Mouse (Mus musculus) hindbrain, embryonic 10.5 days (tissue): ENCODE measurements around the gene Mlh1. TPM values are rescaled to one million over a fixed set of nuclear protein-coding genes. Genes with fewer than 3 reads are reported as not detected.

ENCODE experiments used
- DNase-seq: peaks from one replicate; pipeline ENCODE4 v3.0.0-alpha.2; 2017; ENCODE audit warnings: low spot score
- H3K27ac ChIP-seq: fragments of 300-500 bp; sonication (generic); 2 replicates; pipeline ENCODE4 v1.5.1; 2016; ENCODE audit warnings: mild to moderate bottlenecking, moderate library complexity
- H3K27me3 ChIP-seq: fragments of 300-500 bp; sonication (generic); 2 replicates; pipeline ENCODE4 v1.6.1; 2016; ENCODE audit warnings: mild to moderate bottlenecking; ENCODE audit not compliant: poor library complexity, insufficient read depth, severe bottlenecking
- H3K36me3 ChIP-seq: fragments of 300-500 bp; sonication (generic); 2 replicates; pipeline ENCODE4 v1.6.1; 2016; ENCODE audit warnings: mild to moderate bottlenecking, moderate library complexity
- H3K4me1 ChIP-seq: fragments of 300-500 bp; sonication (generic); replicated peaks from 2 replicates; pipeline ENCODE4 v1.6.1; 2016; ENCODE audit warnings: mild to moderate bottlenecking
- H3K4me3 ChIP-seq: fragments of 300-500 bp; sonication (generic); 2 replicates; pipeline ENCODE4 v1.5.1; 2016; ENCODE audit warnings: mild to moderate bottlenecking, moderate library complexity
- H3K9me3 ChIP-seq: fragments of 300-500 bp; sonication (generic); 2 replicates; pipeline ENCODE4 v1.6.1; 2016; ENCODE audit warnings: mild to moderate bottlenecking, moderate library complexity
- WGBS: fragments of 180-500 bp; shearing (Covaris S2); methylation state at CpG from one replicate; pipeline ENCODE4 v1.1.7; 2016; 5-methylcytosine and 5-hydroxymethylcytosine counted together
- polyA plus RNA-seq: library from polyadenylated mRNA; unstranded; fragments of >200 nt; fragmentation: Nextera tagmentation; extraction: Ambion mirVana; gene quantifications from 2 replicates; pipeline ENCODE4 v1.2.1, GENCODE M21; 2016

Mlh1 gene
- polyA plus RNA-seq, 1 experiment from 2014 or later: 41.0 TPM

DNA sequence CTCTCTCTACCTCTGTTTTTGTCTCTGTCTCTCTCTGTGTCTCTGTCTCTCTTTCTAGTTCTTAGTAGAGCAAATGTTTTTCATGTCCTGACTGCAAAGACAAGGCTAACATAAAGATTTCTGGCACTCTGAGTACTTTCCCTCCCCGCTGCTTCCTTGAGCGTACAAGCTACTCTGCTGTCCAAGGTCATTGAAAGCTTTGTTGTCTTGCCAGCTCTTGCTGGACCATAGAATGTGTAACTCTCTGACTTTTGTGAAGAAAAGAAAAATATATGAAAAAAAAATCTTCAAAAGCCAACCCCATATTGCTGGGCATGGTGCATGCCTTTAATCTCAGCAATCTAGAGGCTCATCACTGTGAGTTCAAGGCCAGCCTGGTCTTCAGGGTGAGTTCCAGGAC, 27.0 kb upstream of the Mlh1 start:
- H3K4me1 ChIP-seq: 0 out of 2 replicates have a peak, but pooled peaks cover 4% of the 10 kb centered on the region
- WGBS: 93% methylated on average over 2 of the region's 2 CpGs
- no peak overlapping the region for H3K27ac ChIP-seq
- H3K4me3 ChIP-seq: no peak overlapping the region
- no peak for DNase-seq
- no peaks in the 10 kb centered on the region for H3K36me3 ChIP-seq
- no peaks in the 10 kb centered on the region for H3K9me3 ChIP-seq
- H3K27me3 ChIP-seq: no peaks in the 10 kb centered on the region

DNA sequence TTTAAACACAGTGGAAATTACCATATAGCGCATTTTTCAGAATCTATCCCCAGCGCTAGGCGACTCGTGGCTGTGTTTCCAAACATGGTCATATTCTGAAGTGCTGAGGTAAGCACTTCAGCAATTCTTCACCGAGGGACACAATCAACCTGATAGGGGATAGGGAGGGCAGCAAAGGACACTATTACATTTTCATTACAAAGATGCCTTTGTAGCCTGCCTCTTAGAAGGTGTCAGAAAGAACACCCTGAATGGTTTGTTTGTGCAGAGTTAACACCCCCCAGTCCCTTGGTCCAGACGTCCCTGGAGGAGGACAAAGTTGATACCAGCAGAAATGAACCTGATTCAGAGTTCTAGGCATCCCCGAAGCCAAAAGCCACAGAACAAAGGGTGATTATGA, 24.8 kb upstream of the Mlh1 start:
- Histone ChIP-seq H3K36me3 (no peaks in the 10 kb centered on the region), H3K27me3 (no peaks in the 10 kb centered on the region), H3K27ac (no peak overlapping the region), H3K9me3 (no peaks in the 10 kb centered on the region), H3K4me1 (0 out of 2 replicates have a peak, but pooled peaks cover 3% of the 10 kb centered on the region), H3K4me3 (no peak overlapping the region)
- 79% methylated on average over 7 of the region's 7 CpGs for WGBS
- DNase-seq: no peak

DNA sequence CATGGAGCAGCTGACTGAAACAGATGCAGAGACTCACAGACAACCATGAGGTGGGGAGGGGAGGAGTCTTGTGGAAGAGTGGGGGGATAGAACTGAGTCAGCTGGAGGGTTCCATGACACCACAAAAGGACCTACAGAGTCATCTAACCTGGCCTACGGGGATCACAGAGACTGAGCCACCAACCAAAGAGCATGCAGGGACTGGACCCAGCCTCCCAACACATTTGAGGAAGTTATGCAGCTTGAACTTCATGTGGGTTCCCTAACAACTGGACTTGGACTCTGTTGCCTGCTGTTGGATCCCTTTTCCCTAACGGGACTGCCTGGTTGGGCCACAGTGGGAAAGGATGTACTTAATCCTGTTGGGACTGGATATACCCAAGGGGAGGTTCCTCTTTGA, 23.7 kb upstream of the Mlh1 start:
- WGBS: 75% methylated on average over 2 of the region's 2 CpGs
- H3K27me3 ChIP-seq: no peaks in the 10 kb centered on the region
- H3K4me3 ChIP-seq: no peak overlapping the region
- H3K4me1 ChIP-seq: 0 out of 2 replicates have a peak, but pooled peaks cover 3% of the 10 kb centered on the region
- no peaks in the 10 kb centered on the region for H3K9me3 ChIP-seq
- DNase-seq: no peak
- no peaks in the 10 kb centered on the region for H3K36me3 ChIP-seq
- H3K27ac ChIP-seq: no peak overlapping the region

DNA sequence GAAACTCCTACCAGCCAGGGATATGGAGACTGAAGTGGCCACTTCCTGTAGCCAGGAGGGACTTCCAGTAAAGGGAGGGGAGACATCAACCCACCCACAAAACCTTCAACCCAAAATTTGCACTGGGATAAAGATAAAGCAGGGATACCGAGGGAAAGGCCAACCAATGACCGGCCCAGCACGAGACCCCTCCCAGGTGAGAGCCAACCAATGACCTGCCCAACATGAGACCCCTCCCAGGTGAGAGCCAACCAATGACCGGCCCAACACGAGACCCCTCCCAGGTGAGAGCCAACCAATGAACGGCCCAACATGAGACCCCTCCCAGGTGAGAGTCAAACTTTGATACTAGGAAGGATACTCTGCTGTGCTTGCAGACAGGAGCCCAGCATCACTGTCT, 23.3 kb upstream of the Mlh1 start:
- Histone ChIP-seq H3K9me3 (no peaks in the 10 kb centered on the region), H3K27me3 (no peaks in the 10 kb centered on the region), H3K4me3 (no peak overlapping the region), H3K4me1 (peaks cover 3% of the 10 kb centered on the region; the same call in 1 of the 2 replicates), H3K36me3 (no peaks in the 10 kb centered on the region), H3K27ac (no peak overlapping the region)
- WGBS: 92% methylated on average over 6 of the region's 6 CpGs
- DNase-seq: no peak

GRCm38 (mm10) chr9:111293234-111293633, 21.6 kb upstream of the Mlh1 start:
- no peak for DNase-seq
- no peaks in the 10 kb centered on the region for H3K9me3 ChIP-seq
- H3K27me3 ChIP-seq: no peaks in the 10 kb centered on the region
- no peak overlapping the region for H3K27ac ChIP-seq
- 86% methylated on average over 4 of the region's 4 CpGs for WGBS
- H3K4me3 ChIP-seq: no peak overlapping the region
- peaks cover 6% of the 10 kb centered on the region for H3K4me1 ChIP-seq
- no peaks in the 10 kb centered on the region for H3K36me3 ChIP-seq

GRCm38 (mm10) chr9:111290539-111291100, 19.0 kb upstream of the Mlh1 start:
- DNase-seq: no peak
- Histone ChIP-seq H3K4me3 (no peak overlapping the region), H3K27me3 (no peaks in the 10 kb centered on the region), H3K36me3 (no peaks in the 10 kb centered on the region), H3K9me3 (no peaks in the 10 kb centered on the region), H3K27ac (no peak overlapping the region), H3K4me1 (peaks cover 10% of the 10 kb centered on the region)
- WGBS: 72% methylated on average over 11 of the region's 11 CpGs

- no peak overlapping the region for H3K27ac ChIP-seq
- H3K4me1 ChIP-seq: peaks cover 16% of the 10 kb centered on the region
- 17% methylated on average over 21 of the region's 21 CpGs for WGBS
- H3K4me3 ChIP-seq: peak overlapping the region; percentile 13
- H3K9me3 ChIP-seq: no peaks in the 10 kb centered on the region
- H3K27me3 ChIP-seq: no peaks in the 10 kb centered on the region
- no peaks in the 10 kb centered on the region for H3K36me3 ChIP-seq
- DNase-seq: peak; percentile 91
Measured at GRCm38 (mm10) chr9:111289832-111290339, 18.3 kb upstream of the Mlh1 start.

GRCm38 (mm10) chr9:111289294-111289831, 17.8 kb upstream of the Mlh1 start:
- no peaks in the 10 kb centered on the region for H3K27me3 ChIP-seq
- H3K4me3 ChIP-seq: peak overlapping the region; percentile 13; the same call in 1 of the 2 replicates
- WGBS: 60% methylated on average over 9 of the region's 9 CpGs
- DNase-seq: no peak
- no peaks in the 10 kb centered on the region for H3K9me3 ChIP-seq
- peaks cover 17% of the 10 kb centered on the region for H3K4me1 ChIP-seq
- no peaks in the 10 kb centered on the region for H3K36me3 ChIP-seq
- H3K27ac ChIP-seq: no peak overlapping the region

- no peak overlapping the region for H3K27ac ChIP-seq
- H3K27me3 ChIP-seq: no peaks in the 10 kb centered on the region
- H3K36me3 ChIP-seq: no peaks in the 10 kb centered on the region
- WGBS: 91% methylated on average over 4 of the region's 4 CpGs
- peaks cover 17% of the 10 kb centered on the region for H3K4me1 ChIP-seq
- H3K4me3 ChIP-seq: no peak overlapping the region
- DNase-seq: no peak
- no peaks in the 10 kb centered on the region for H3K9me3 ChIP-seq
Measured at GRCm38 (mm10) chr9:111287956-111288355, 16.4 kb upstream of the Mlh1 start.

GRCm38 (mm10) chr9:111286468-111286867, 14.9 kb upstream of the Mlh1 start:
- H3K27ac ChIP-seq: no peak overlapping the region
- no peak overlapping the region for H3K4me3 ChIP-seq
- no peaks in the 10 kb centered on the region for H3K9me3 ChIP-seq
- no peaks in the 10 kb centered on the region for H3K27me3 ChIP-seq
- H3K36me3 ChIP-seq: no peaks in the 10 kb centered on the region
- 73% methylated on average over 2 of the region's 2 CpGs for WGBS
- DNase-seq: no peak
- H3K4me1 ChIP-seq: peaks cover 17% of the 10 kb centered on the region

- Histone ChIP-seq H3K4me1 (peaks cover 17% of the 10 kb centered on the region), H3K27ac (no peak overlapping the region)
- WGBS: 20% methylated on average over 5 of the region's 5 CpGs
Measured at GRCm38 (mm10) chr9:111285676-111286075, 14.1 kb upstream of the Mlh1 start.

GRCm38 (mm10) chr9:111285061-111285460, 13.5 kb upstream of the Mlh1 start:
- no peak overlapping the region for H3K4me3 ChIP-seq
- H3K27me3 ChIP-seq: no peaks in the 10 kb centered on the region
- H3K9me3 ChIP-seq: no peaks in the 10 kb centered on the region
- H3K36me3 ChIP-seq: no peaks in the 10 kb centered on the region
- no peak overlapping the region for H3K27ac ChIP-seq
- DNase-seq: no peak
- WGBS: 28% methylated on average over 3 of the region's 3 CpGs
- H3K4me1 ChIP-seq: peaks cover 17% of the 10 kb centered on the region

More at GRCm38 (mm10) chr9:111285676-111286075, 14.1 kb upstream of the Mlh1 start:
- Histone ChIP-seq H3K27me3 (no peaks in the 10 kb centered on the region), H3K36me3 (no peaks in the 10 kb centered on the region), H3K9me3 (no peaks in the 10 kb centered on the region), H3K4me3 (no peak overlapping the region)
- peak; percentile 42 for DNase-seq

- no peaks in the 10 kb centered on the region for H3K9me3 ChIP-seq
- peaks cover 64% of the 10 kb centered on the region for H3K36me3 ChIP-seq
- H3K27me3 ChIP-seq: no peaks in the 10 kb centered on the region
- DNase-seq: no peak
- H3K4me1 ChIP-seq: peaks cover 53% of the 10 kb centered on the region
- no peak overlapping the region for H3K27ac ChIP-seq
- 65% methylated on average over 1 of the region's 1 CpGs for WGBS
- peak overlapping the region; percentile 87 for H3K4me3 ChIP-seq
Measured at GRCm38 (mm10) chr9:111275156-111275555, 3.6 kb upstream of the Mlh1 start.
